Mouse (Mus musculus) stomach, postnatal 0 days (tissue): ENCODE measurements around the gene Zcchc10.

Source experiments
- CTCF ChIP-seq: IDR thresholded peaks from 2 replicates; pipeline ENCODE4 v1.5.1; 2016; ENCODE audit warnings: antibody characterized with exemption, low read depth, mild to moderate bottlenecking, moderate library complexity
- EP300 ChIP-seq: optimal IDR thresholded peaks from 2 replicates; pipeline ENCODE3; 2016; ENCODE audit warnings: antibody characterized with exemption

GRCm38 (mm10) chr11:53304044-53304840 lies 20.2 kb upstream of the Zcchc10 start:
- TF ChIP-seq CTCF (peak; percentile 21; the same call in 1 of the 2 replicates), EP300 (no peak)
